Mouse (Mus musculus) cerebellum, adult 2 months (tissue): ENCODE results near the gene Frmd5. TPM values are rescaled to one million over a fixed set of nuclear protein-coding genes. Genes with fewer than 3 reads are reported as not detected.
A peak's percentile ranks its signal among the peaks of the same experiment; 100 is the strongest.
"Not testable (repeated sequence)": the region's sequence is repeated elsewhere in the genome, so short reads cannot be mapped to it uniquely, and the experiment has no call there.

Source experiments
- DNase-seq, 2 experiments: peaks; one replicate each; pipeline ENCODE4 v3.0.0; 2021
- H3K27ac ChIP-seq: fragments of 200-500 bp; 2 replicates; pipeline ENCODE4 v1.5.1; 2012; ENCODE audit warnings: low read length, control low read depth, inconsistent platforms; ENCODE audit not compliant: insufficient read depth
- H3K27me3 ChIP-seq: fragments of 200-500 bp; 2 replicates; pipeline ENCODE4 v1.6.1; 2012; ENCODE audit warnings: inconsistent platforms, mild to moderate bottlenecking, low read length, moderate library complexity; ENCODE audit not compliant: control insufficient read depth, insufficient read depth
- H3K4me1 ChIP-seq: fragments of 200-500 bp; 2 replicates; pipeline ENCODE4 v1.6.1; 2011; ENCODE audit warnings: low read length; ENCODE audit not compliant: control insufficient read depth, insufficient read depth
- H3K4me3 ChIP-seq: fragments of 200-500 bp; replicated peaks from 2 replicates; pipeline ENCODE3; 2011; ENCODE audit warnings: mild to moderate bottlenecking, low read depth, low read length, control low read depth; ENCODE audit not compliant: insufficient read depth
- CTCF ChIP-seq: fragments of 200-500 bp; IDR thresholded peaks from 2 replicates; pipeline ENCODE4 v1.5.1; 2011; ENCODE audit warnings: low read depth, mild to moderate bottlenecking, control low read depth, low read length, moderate library complexity, borderline replicate concordance; ENCODE audit not compliant: insufficient read depth
- POLR2A ChIP-seq: fragments of 200-500 bp; IDR thresholded peaks from 2 replicates; pipeline ENCODE4 v1.6.1; 2011; ENCODE audit warnings: low read length, control low read depth, borderline replicate concordance; ENCODE audit not compliant: insufficient read depth
- WGBS: fragments of 180-500 bp; shearing (Covaris S2); methylation state at CpG from one replicate; pipeline ENCODE4 v1.1.7; 2018; 5-methylcytosine and 5-hydroxymethylcytosine counted together
- polyA plus RNA-seq: library from polyadenylated mRNA; depleted of rRNA; stranded (reverse); fragments of >200 nt; gene quantifications from 2 replicates; pipeline ENCODE4 v1.2.3, GENCODE M21; 2012

Frmd5 gene
- polyA plus RNA-seq, 1 experiment, result 55.8 TPM

DNA sequence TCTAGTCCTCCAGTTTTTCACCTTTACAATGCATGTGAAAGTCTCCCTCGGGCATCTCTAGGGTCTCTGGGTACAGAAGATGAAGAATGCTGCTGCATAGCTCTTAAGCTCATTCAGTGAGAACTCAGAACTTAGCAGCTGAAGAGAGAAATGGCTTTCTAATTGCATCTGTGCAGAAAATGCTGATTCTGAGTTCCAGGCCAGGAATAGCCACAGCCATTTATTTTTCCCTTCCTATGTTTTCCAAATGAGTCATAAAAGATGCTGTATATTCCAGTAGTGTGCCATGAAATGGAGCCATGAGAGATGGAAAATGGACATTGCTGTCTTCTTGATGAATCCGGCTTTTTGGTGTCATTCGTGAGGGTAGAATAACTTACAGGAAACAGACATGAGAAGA lies 21.5 kb upstream of the Frmd5 start:
- no peak overlapping the region for H3K4me3 ChIP-seq
- no peaks in the 10 kb centered on the region for H3K4me1 ChIP-seq
- DNase-seq, result no peak
- H3K27me3 ChIP-seq, result no peaks in the 10 kb centered on the region
- no peak overlapping the region for H3K27ac ChIP-seq
- TF ChIP-seq CTCF (no peak), POLR2A (no peak)
- WGBS, result 97% methylated on average over 3 of the region's 3 CpGs

DNA sequence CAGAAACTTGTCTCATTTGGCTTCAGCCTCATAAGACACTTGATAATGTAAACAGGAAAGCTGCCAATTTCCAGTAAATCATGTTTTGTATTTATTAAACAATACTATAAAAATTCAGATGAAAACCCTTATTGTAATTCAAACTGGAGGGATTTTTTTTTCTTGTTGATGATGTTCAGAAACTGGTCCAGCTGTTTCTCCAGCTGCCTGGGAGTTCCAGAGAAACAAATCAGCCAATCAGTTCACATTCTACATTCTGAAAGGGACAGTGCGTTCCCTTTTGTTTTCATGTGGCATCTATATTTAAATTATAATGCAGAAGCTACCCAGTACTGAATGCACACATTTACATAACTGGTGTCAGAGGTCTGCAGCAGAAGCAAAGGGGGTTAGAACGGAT lies 19.3 kb upstream of the Frmd5 start:
- no peaks in the 10 kb centered on the region for H3K4me1 ChIP-seq
- TF ChIP-seq POLR2A (no peak), CTCF (no peak)
- DNase-seq, result no peak
- H3K27me3 ChIP-seq, result no peaks in the 10 kb centered on the region
- no peak overlapping the region for H3K4me3 ChIP-seq
- no peak overlapping the region for H3K27ac ChIP-seq
- 80% methylated on average over 2 of the region's 2 CpGs for WGBS

DNA sequence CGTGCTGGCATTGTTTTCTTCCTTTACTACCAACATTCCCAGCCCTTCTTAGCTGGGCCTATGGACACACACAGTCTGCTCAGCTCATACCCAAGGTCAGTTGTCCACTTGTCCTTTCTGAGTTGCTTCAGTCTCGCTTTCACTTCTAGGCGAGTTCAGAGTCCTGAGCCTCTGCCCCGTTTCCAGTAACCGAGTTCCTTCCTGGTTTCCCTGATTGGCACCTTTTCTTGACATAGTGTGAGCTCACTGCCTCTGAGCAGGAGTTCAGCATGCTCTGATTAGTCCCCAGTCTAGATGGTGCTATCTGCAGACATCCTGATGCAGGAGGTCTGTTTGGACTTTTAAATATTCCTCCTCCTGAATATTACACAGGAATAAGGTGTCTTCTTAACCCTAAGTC lies 17.8 kb upstream of the Frmd5 start:
- no peak overlapping the region for H3K4me3 ChIP-seq
- 55% methylated on average over 5 of the region's 5 CpGs for WGBS
- no peaks in the 10 kb centered on the region for H3K27me3 ChIP-seq
- TF ChIP-seq POLR2A, result no peak
- TF ChIP-seq CTCF, result no peak
- H3K27ac ChIP-seq, result no peak overlapping the region
- no peaks in the 10 kb centered on the region for H3K4me1 ChIP-seq
- DNase-seq, result no peak

DNA sequence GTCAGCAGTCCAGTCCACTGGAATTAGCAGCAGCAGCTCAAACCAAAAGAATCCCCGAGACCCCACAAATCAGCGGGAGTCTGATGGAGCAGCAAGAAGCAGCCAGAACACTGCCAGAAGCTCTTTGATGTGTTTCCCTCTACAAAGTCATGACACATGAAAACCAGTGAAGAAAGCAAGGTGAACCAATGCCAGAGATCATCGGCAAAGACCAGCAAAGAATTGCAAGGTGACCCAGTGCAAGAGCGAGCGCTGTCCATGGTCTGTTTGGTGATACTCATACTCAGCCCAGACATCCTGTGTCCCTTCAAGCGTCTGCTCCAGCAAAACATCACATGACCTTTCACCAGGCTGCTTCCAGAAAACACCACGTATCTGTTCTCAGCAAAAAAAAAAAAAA lies 14.9 kb upstream of the Frmd5 start:
- H3K27ac ChIP-seq, result no peak overlapping the region
- no peaks in the 10 kb centered on the region for H3K4me1 ChIP-seq
- no peak overlapping the region for H3K4me3 ChIP-seq
- WGBS, result 72% methylated on average over 7 of the region's 7 CpGs
- H3K27me3 ChIP-seq, result no peaks in the 10 kb centered on the region
- TF ChIP-seq POLR2A, result no peak
- no peak for TF ChIP-seq CTCF
- DNase-seq, result no peak

DNA sequence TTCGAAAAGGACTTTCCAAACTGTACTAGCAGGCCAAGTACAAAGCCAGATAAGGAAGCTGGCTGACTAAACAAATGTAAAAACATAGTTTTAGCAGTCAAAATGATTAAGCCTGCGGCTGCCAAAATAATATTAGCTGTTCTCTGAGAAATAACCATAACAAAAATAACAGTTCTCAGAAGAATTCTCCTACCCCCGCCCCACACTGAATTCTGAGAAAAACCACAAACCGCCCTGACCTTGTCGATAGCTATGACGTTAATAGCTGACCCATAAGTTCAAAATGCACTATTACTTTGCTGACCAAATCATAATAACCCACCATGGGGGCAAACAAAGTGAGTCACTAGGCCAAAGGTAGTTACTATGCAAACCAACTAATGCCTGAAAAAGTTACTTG lies 4.0 kb upstream of the Frmd5 start:
- not testable (repeated sequence) for H3K27ac ChIP-seq, DNase-seq
- WGBS, result 94% methylated on average over 6 of the region's 6 CpGs

DNA sequence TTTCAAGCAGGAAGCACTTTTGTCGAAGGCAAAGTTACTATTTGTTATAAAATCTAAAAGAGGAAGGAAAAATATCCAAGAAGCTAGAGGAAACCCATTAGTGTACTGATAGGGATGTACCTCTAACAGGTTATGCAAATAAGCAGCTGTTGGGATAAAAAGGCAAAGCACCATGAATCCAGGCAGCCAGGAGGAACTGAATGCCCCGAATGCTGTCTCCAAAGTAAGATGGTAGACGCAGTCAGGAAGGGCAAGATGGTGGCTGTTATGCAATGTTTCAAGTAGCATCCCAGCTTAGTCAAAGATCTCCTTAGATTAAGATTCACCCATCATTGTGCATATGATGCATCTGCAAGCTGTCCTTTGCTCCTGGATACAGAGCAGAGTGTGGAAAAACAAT lies 2.2 kb upstream of the Frmd5 start:
- 90% methylated on average over 3 of the region's 3 CpGs for WGBS
- TF ChIP-seq POLR2A (no peak), CTCF (no peak)
- H3K27ac ChIP-seq, result no peak overlapping the region

More for the DNA sequence above, 4.0 kb upstream of the Frmd5 start:
- not testable (repeated sequence) for H3K4me3 ChIP-seq, H3K27me3 ChIP-seq, H3K4me1 ChIP-seq

DNA sequence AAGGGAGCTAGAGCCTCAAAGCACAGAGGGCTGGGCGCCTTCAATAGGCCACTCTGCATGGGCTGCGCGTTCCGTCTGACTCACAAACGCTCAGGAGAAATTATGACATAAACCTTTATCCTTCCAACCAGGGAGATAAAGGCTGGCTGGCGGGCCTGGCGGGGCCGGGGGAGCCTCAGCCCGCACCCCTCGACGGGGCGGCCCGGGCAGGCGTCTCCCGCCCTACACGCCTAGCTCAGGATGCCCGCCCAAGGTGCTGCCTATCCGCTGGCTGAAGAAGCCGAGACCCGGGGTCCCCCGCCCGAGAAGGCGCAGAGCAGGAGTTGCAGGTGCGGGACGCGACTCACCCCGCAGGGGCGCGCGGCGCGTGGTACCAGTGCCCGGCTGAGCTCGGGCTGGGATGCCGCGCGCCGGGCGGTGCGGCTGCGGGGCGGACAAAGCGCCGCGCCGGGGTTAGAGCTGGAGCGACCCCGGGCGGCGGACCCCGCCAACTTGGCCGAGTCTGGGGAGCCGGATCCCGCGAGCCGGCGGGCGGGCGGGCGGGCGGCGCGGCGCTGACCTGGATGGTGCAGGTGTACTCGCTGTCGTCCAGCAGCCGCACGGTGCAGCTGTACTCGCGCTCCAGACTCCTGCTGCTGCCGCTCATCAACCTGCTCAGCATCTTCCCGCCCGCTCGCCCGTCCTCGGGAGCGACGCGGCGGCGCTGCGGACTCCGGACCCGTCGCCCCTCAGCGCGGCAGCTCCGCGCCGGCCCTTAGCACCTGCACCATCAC lies 530 bp downstream of the Frmd5 start:
- peak; percentile 66 to 75 for DNase-seq
- TF ChIP-seq CTCF, result no peak
- no peak for TF ChIP-seq POLR2A
- Histone ChIP-seq H3K4me1 (no peaks in the 10 kb centered on the region; the same call in 1 of the 2 replicates), H3K27me3 (no peaks in the 10 kb centered on the region), H3K27ac (peak overlapping the region; percentile 70), H3K4me3 (peak overlapping the region; percentile 66)
- 1% methylated on average over 68 of the region's 90 CpGs for WGBS

More for the DNA sequence above, 2.2 kb upstream of the Frmd5 start:
- DNase-seq, result no peak
- no peaks in the 10 kb centered on the region for H3K4me1 ChIP-seq
- H3K27me3 ChIP-seq, result no peaks in the 10 kb centered on the region
- H3K4me3 ChIP-seq, result no peak overlapping the region

DNA sequence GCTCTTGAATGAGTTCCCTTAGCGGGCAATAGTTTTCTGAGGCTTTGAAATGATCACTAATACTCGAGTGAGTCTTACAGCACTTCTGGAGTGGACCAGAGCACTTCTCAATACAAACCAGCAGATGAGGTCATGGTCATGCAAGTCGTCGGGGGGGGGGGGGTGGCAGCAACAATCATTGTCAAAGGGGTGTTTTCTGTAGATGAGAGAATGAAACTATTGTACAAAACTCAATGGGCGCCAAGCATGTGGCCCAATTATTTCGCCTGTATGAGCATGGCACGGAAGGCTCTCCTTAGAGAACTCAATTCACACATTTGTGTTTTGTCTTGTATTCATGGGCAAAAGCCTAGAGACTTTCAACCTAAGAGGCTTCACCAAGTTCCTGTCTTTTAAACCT lies 7.8 kb downstream of the Frmd5 start:
- Histone ChIP-seq H3K4me3 (no peak overlapping the region), H3K4me1 (no peaks in the 10 kb centered on the region; the same call in 1 of the 2 replicates), H3K27me3 (no peaks in the 10 kb centered on the region), H3K27ac (no peak overlapping the region)
- TF ChIP-seq CTCF, result no peak
- TF ChIP-seq POLR2A, result no peak
- no peak for DNase-seq
- WGBS, result 65% methylated on average over 7 of the region's 7 CpGs

DNA sequence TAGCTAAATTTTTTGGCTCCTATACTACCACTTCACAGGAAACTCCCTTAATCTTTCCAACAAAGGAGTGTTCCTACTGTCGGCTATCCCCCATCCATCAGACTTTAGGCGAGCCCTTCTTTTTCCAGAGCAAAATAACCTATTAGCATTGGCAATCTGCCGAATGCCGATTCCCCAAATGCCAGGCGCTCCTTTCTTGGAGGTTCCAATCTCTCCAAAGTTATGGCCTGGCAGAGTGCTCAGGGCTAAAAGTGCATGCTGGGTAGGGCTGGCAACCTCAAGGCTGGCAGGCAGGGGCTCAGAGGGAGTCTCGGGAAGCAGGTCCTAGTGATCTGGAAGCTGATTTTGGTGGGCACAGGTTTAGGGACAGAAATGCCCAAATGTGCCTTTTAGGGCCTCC lies 10.9 kb downstream of the Frmd5 start:
- WGBS, result 40% methylated on average over 6 of the region's 6 CpGs
- Histone ChIP-seq H3K4me1 (no peaks in the 10 kb centered on the region), H3K4me3 (no peak overlapping the region), H3K27ac (0 out of 2 replicates have a peak overlapping the region, but pooled peaks have one; percentile 47), H3K27me3 (no peaks in the 10 kb centered on the region)
- TF ChIP-seq POLR2A (no peak), CTCF (no peak)
- no peak for DNase-seq
